Mouse (Mus musculus): ENCODE measurements around the gene Gm28042. TPM values are rescaled to one million over a fixed set of nuclear protein-coding genes. Genes with fewer than 3 reads are reported as not detected.

The Gm28042 gene
- total and polyA plus RNA-seq, 3 experiments, result 0.77 to 1.9 (median 1.8) TPM

DNA sequence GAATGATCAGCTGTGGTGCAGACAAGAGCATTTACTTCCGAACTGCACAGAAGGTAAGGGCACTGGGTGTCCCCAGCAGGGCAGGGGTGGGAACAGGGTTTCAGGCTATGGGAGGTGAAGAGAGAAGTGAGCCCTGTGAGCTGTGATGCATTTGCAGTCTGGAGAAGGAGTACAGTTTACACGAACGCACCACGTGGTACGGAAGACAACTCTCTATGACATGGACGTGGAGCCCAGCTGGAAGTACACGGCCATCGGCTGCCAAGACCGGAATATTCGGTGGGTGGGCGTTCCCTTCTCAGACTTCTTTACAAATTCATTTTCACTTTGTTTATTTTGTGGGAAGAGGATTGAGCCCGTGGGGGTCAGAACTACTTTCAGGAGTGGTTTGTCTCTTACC, 9.7 kb upstream of the Gm28042 start:
- Histone ChIP-seq H3K9ac (ENCODE audit: insufficient read depth, low read depth) (no peak overlapping the region), H3K4me3 (replicated peaks in 1 of 3; ENCODE audit: low read depth in 2 of 3, low read length in 2 of 3, poor library complexity in 1 of 3) (no peak overlapping the region), H3K79me2 (replicated peaks; ENCODE audit: control insufficient read depth, extremely low read depth, insufficient read depth, poor library complexity, severe bottlenecking) (no peaks in the 10 kb centered on the region), H3K9me3 (replicated peaks; ENCODE audit: low read length) (no peaks in the 10 kb centered on the region), H3K27ac (ENCODE audit: insufficient read depth, low read depth) (no peak overlapping the region), H3K36me3 (replicated peaks in 1 of 2; ENCODE audit: control insufficient read depth in 1 of 2, insufficient read depth in 1 of 2, low read length in 1 of 2) (peaks cover 47 to 88% of the 10 kb centered on the region in 2 experiments), H3K4me2 (ENCODE audit: insufficient read depth, low read depth, poor library complexity, severe bottlenecking) (no peak overlapping the region), H3K27me3 (replicated peaks) (no peaks in the 10 kb centered on the region), H3K4me1 (ENCODE audit: control insufficient read depth in 1 of 2, insufficient read depth in 2 of 2) (no peaks in the 10 kb centered on the region)
- in situ Hi-C loops (cut with MboI; ENCODE audit: low pct_ligation_motif_present, low pct_unique_long_range_greater_than_20kb, low sequenced_read_pairs), result loop anchor here (5.0 kb wide), 1 partner anchor 45 kb away; the partner anchor contains the start of gene Mapkbp1
- no peak for DNase-seq (ENCODE audit: extremely low read depth)
- dilution Hi-C loops (cut with MboI; ENCODE audit: extremely low pct_ligation_motif_present, extremely low pct_unique_long_range_greater_than_20kb, low sequenced_read_pairs), result no loop called here
- TF ChIP-seq TBP (conservative IDR thresholded peaks at IDR 0.05; ENCODE audit: low read depth, low read length) (no peak), BHLHE40 (IDR thresholded peaks at IDR 0.05; ENCODE audit: low read depth, low read length) (no peak), KAT2A (IDR thresholded peaks at IDR 0.05; ENCODE audit: insufficient replicate concordance, low read length) (no peak), RCOR1 (conservative IDR thresholded peaks at IDR 0.05; ENCODE audit: low read depth, low read length) (no peak), POLR2AphosphoS2 (IDR thresholded peaks at IDR 0.05; ENCODE audit: low read depth, low read length) (no peak), JUN (IDR thresholded peaks at IDR 0.05; ENCODE audit: insufficient read depth, low read depth, low read length) (no peak), CTCF (conservative IDR thresholded peaks at IDR 0.05 in 1 of 2, IDR thresholded peaks at IDR 0.05 in 1 of 2; ENCODE audit: low read depth in 2 of 2, low read length in 2 of 2) (no peak), MYC (IDR thresholded peaks at IDR 0.05; ENCODE audit: low read depth, low read length) (no peak), ZC3H11A (IDR thresholded peaks at IDR 0.05; ENCODE audit: low read depth, low read length) (no peak), NRF1 (IDR thresholded peaks at IDR 0.05; ENCODE audit: low read depth, low read length) (no peak), ETS1 (conservative IDR thresholded peaks at IDR 0.05; ENCODE audit: low read depth, low read length) (no peak), PAX5 (IDR thresholded peaks at IDR 0.05; ENCODE audit: low read length) (no peak), TCF12 (IDR thresholded peaks at IDR 0.05; ENCODE audit: low read depth, low read length) (no peak), EP300 (IDR thresholded peaks at IDR 0.05; ENCODE audit: low read length) (no peak)

DNA sequence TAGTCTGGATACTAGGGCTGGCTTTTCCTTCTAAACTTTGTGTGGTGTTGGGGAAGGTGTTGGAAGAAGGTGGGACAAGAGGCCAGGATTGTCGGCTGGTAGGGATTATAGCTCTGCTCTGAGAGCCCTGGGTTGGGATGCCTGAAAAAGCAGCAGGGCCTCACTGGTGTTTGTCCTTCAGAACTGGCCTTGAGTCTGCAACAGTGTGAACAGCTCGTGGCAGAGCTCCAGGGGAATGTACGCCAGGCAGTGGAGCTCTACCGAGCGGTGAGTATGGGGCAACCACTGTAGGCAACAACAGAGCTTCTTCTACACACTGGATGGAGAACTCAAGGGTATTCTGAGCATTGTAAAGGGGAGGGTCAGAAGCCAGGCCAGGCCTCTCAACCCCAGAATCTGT, 3.0 kb upstream of the Gm28042 start:
- in situ Hi-C loops (cut with MboI; ENCODE audit: low pct_ligation_motif_present, low pct_unique_long_range_greater_than_20kb, low sequenced_read_pairs) (no loop called here), dilution Hi-C loops (cut with MboI; ENCODE audit: extremely low pct_ligation_motif_present, extremely low pct_unique_long_range_greater_than_20kb, low sequenced_read_pairs) (no loop called here)
- no peak overlapping the region for H3K4me3 ChIP-seq (replicated peaks in 1 of 3; ENCODE audit: low read depth in 2 of 3, low read length in 2 of 3, poor library complexity in 1 of 3)
- H3K9me3 ChIP-seq (replicated peaks; ENCODE audit: low read length), result no peaks in the 10 kb centered on the region
- no peak for TF ChIP-seq NRF1 (IDR thresholded peaks at IDR 0.05; ENCODE audit: low read depth, low read length)
- no peak for TF ChIP-seq BHLHE40 (IDR thresholded peaks at IDR 0.05; ENCODE audit: low read depth, low read length)
- TF ChIP-seq SIN3A (IDR thresholded peaks at IDR 0.05; ENCODE audit: low read length), result no peak
- TF ChIP-seq E2F4 (IDR thresholded peaks at IDR 0.05; ENCODE audit: insufficient replicate concordance, low read depth, low read length), result no peak
- TF ChIP-seq RAD21 (IDR thresholded peaks at IDR 0.05; ENCODE audit: low read depth, low read length), result no peak
- no peak for TF ChIP-seq USF2 (conservative IDR thresholded peaks at IDR 0.05; ENCODE audit: low read depth, low read length)
- TF ChIP-seq CHD1 (IDR thresholded peaks at IDR 0.05; ENCODE audit: low read depth, low read length), result no peak
- no peak for TF ChIP-seq SMC3 (IDR thresholded peaks at IDR 0.05; ENCODE audit: low read depth, low read length)
- TF ChIP-seq JUND (conservative IDR thresholded peaks at IDR 0.05; ENCODE audit: low read depth, low read length), result no peak
- no peak for TF ChIP-seq ELF1 (IDR thresholded peaks at IDR 0.05; ENCODE audit: low read depth, low read length)
- TF ChIP-seq KAT2A (IDR thresholded peaks at IDR 0.05; ENCODE audit: insufficient replicate concordance, low read length), result no peak
- TF ChIP-seq UBTF (IDR thresholded peaks at IDR 0.05; ENCODE audit: low read depth, low read length), result no peak
- H3K9ac ChIP-seq (ENCODE audit: insufficient read depth, low read depth), result no peak overlapping the region
- no peaks in the 10 kb centered on the region for H3K27me3 ChIP-seq (replicated peaks)
- peaks cover 5 to 22% of the 10 kb centered on the region in 2 experiments; a peak in 3 of 4 replicates for H3K4me1 ChIP-seq (ENCODE audit: control insufficient read depth in 1 of 2, insufficient read depth in 2 of 2)
- no peak overlapping the region for H3K4me2 ChIP-seq (ENCODE audit: insufficient read depth, low read depth, poor library complexity, severe bottlenecking)
- no peak for DNase-seq (ENCODE audit: extremely low read depth)
- H3K79me2 ChIP-seq (replicated peaks; ENCODE audit: control insufficient read depth, extremely low read depth, insufficient read depth, poor library complexity, severe bottlenecking), result no peaks in the 10 kb centered on the region
- H3K36me3 ChIP-seq (replicated peaks in 1 of 2; ENCODE audit: control insufficient read depth in 1 of 2, insufficient read depth in 1 of 2, low read length in 1 of 2), result peaks cover 37 to 68% of the 10 kb centered on the region in 2 experiments
- no peak overlapping the region for H3K27ac ChIP-seq (ENCODE audit: insufficient read depth, low read depth)
